Mouse (Mus musculus) MEL (cell line): ENCODE results near the gene Fxn. TPM values are rescaled to one million over a fixed set of nuclear protein-coding genes. Genes with fewer than 3 reads are reported as not detected.

Experiments used
- DNase-seq: peaks from one replicate; pipeline ENCODE4 v3.0.0; 2011; ENCODE audit warnings: low read depth, low spot score
- H3K27ac ChIP-seq: 2 replicates; pipeline ENCODE4 v1.5.1; 2012; ENCODE audit warnings: low read depth, mild to moderate bottlenecking, control low read depth, low read length, moderate library complexity; ENCODE audit not compliant: control insufficient read depth
- H3K27me3 ChIP-seq, 2 experiments: fragments of 150-350 bp in 1 of 2; sonication (generic) in 1 of 2; 2 replicates each; pipeline ENCODE4 v1.6.1; 2012; ENCODE audit warnings: low read length in 2 of 2, mild to moderate bottlenecking in 2 of 2, improper control_type of control experiment in 1 of 2, moderate library complexity in 1 of 2; ENCODE audit not compliant: insufficient read depth in 2 of 2, control insufficient read depth in 1 of 2
- H3K36me3 ChIP-seq, 2 experiments: 2 replicates each; pipeline ENCODE4 v1.6.1; 2012 to 2014; ENCODE audit warnings: low read length in 2 of 2, improper control_type of control experiment in 1 of 2, inconsistent platforms in 1 of 2, mild to moderate bottlenecking in 1 of 2; ENCODE audit not compliant: insufficient read depth in 2 of 2, control insufficient read depth in 1 of 2
- H3K4me1 ChIP-seq, 2 experiments: fragments of 150-350 bp in 1 of 2; sonication (generic) in 1 of 2; 2 replicates each; pipeline ENCODE4 v1.6.1; 2012; ENCODE audit warnings: low read length in 2 of 2, improper control_type of control experiment in 1 of 2, mild to moderate bottlenecking in 1 of 2; ENCODE audit not compliant: insufficient read depth in 2 of 2, control insufficient read depth in 1 of 2
- H3K4me3 ChIP-seq, 2 experiments: fragments of 150-350 bp in 1 of 2; sonication (generic) in 1 of 2; 2 replicates each; pipeline ENCODE4 v1.5.1; 2012; ENCODE audit warnings: low read depth in 2 of 2, low read length in 2 of 2, mild to moderate bottlenecking in 2 of 2, moderate library complexity in 2 of 2, control low read depth in 1 of 2, improper control_type of control experiment in 1 of 2; ENCODE audit not compliant: control insufficient read depth in 1 of 2, insufficient read depth in 1 of 2
- H3K79me2 ChIP-seq: 2 replicates; pipeline ENCODE4 v1.6.1; 2012; ENCODE audit warnings: mild to moderate bottlenecking, low read length, moderate library complexity; ENCODE audit not compliant: control insufficient read depth, poor library complexity, insufficient read depth
- H3K9ac ChIP-seq: 2 replicates; pipeline ENCODE4 v1.6.1; 2012; ENCODE audit warnings: low read depth, mild to moderate bottlenecking, control low read depth, low read length, moderate library complexity; ENCODE audit not compliant: control insufficient read depth, poor library complexity, severe bottlenecking
- H3K9me3 ChIP-seq: fragments of 150-350 bp; sonication (generic); replicated peaks from 2 replicates; pipeline ENCODE4 v1.6.1; 2012; ENCODE audit warnings: mild to moderate bottlenecking, low read length, improper control_type of control experiment, moderate library complexity; ENCODE audit not compliant: insufficient read depth
- CHD2 ChIP-seq: IDR thresholded peaks from 2 replicates; pipeline ENCODE4 v1.6.1; 2011; ENCODE audit warnings: low read length, improper control_type of control experiment
- CTCF ChIP-seq, 3 experiments: IDR thresholded peaks in 2 of 3; conservative IDR thresholded peaks in 1 of 3; 2 replicates each; pipeline ENCODE4 v1.5.1; 2011 to 2012; ENCODE audit warnings: low read length in 3 of 3, low read depth in 2 of 3, mild to moderate bottlenecking in 2 of 3, improper control_type of control experiment in 1 of 3, inconsistent platforms in 1 of 3, mixed read lengths in 1 of 3, moderate library complexity in 1 of 3; ENCODE audit not compliant: control insufficient read depth in 1 of 3, insufficient read depth in 1 of 3, poor library complexity in 1 of 3, severe bottlenecking in 1 of 3
- ELF1 ChIP-seq: IDR thresholded peaks from 2 replicates; pipeline ENCODE4 v1.6.1; 2014; ENCODE audit warnings: low read depth, mild to moderate bottlenecking, inconsistent platforms, low read length, improper control_type of control experiment, moderate library complexity
- GATA1 ChIP-seq: IDR thresholded peaks from 2 replicates; pipeline ENCODE4 v1.6.1; 2011; ENCODE audit warnings: low read depth, low read length, improper control_type of control experiment
- JUND ChIP-seq: IDR thresholded peaks from 2 replicates; pipeline ENCODE4 v1.6.1; 2011; ENCODE audit warnings: low read depth, mild to moderate bottlenecking, improper control_type of control experiment, low read length
- MAZ ChIP-seq: IDR thresholded peaks from 2 replicates; pipeline ENCODE4 v1.6.1; 2012; ENCODE audit warnings: low read depth, mild to moderate bottlenecking, inconsistent platforms, low read length, improper control_type of control experiment
- MEF2A ChIP-seq: IDR thresholded peaks from 2 replicates; pipeline ENCODE4 v1.6.1; 2014; ENCODE audit warnings: low read depth, mild to moderate bottlenecking, inconsistent platforms, low read length, improper control_type of control experiment; ENCODE audit not compliant: poor library complexity, insufficient replicate concordance, severe bottlenecking; ENCODE audit errors: extremely low read depth
- MYC ChIP-seq: IDR thresholded peaks from 2 replicates; pipeline ENCODE4 v1.6.1; 2011; ENCODE audit warnings: low read depth, mild to moderate bottlenecking, low read length, improper control_type of control experiment, moderate library complexity
- SIN3A ChIP-seq: IDR thresholded peaks from 2 replicates; pipeline ENCODE4 v1.6.1; 2012; ENCODE audit warnings: low read length, improper control_type of control experiment, inconsistent platforms
- TAL1 ChIP-seq: IDR thresholded peaks from 2 replicates; pipeline ENCODE4 v1.6.1; 2012; ENCODE audit warnings: mild to moderate bottlenecking, inconsistent platforms, low read length, moderate library complexity, mixed read lengths
- USF2 ChIP-seq, 2 experiments: IDR thresholded peaks; 2 replicates each; pipeline ENCODE4 v1.6.1; 2011 to 2012; ENCODE audit warnings: improper control_type of control experiment in 2 of 2, low read length in 2 of 2, borderline replicate concordance in 1 of 2, inconsistent platforms in 1 of 2, low read depth in 1 of 2, mild to moderate bottlenecking in 1 of 2; ENCODE audit not compliant: insufficient read depth in 1 of 2
- polyA plus RNA-seq, 2 experiments: library from polyadenylated mRNA; stranded (reverse) in 1 of 2; unstranded in 1 of 2; fragments of >175 nt in 1 of 2; fragments of >200 nt in 1 of 2; gene quantifications; 2 replicates each; pipeline versions ENCODE4 v1.2.1 to v1.2.4; 2012; ENCODE audit warnings: low replicate concordance in 2 of 2, low read depth in 1 of 2; ENCODE audit not compliant: insufficient read length in 2 of 2, insufficient read depth in 1 of 2, missing spikeins in 1 of 2
- total RNA-seq: library from RNA; depleted of rRNA; stranded (reverse); fragments of 300-350 nt; gene quantifications from 2 replicates; pipeline ENCODE4 v1.2.3, GENCODE M21; 2012

Fxn gene
- total and polyA plus RNA-seq, 3 experiments, result 53.7 to 83.7 TPM; not detected in 1

GRCm38 (mm10) chr19:24317731-24318130 is 37.3 kb upstream of the Fxn start:
- Histone ChIP-seq H3K36me3 (no peaks in the 10 kb centered on the region), H3K4me1 (no peaks in the 10 kb centered on the region), H3K27me3 (no peaks in the 10 kb centered on the region), H3K79me2 (no peaks in the 10 kb centered on the region), H3K9me3 (no peaks in the 10 kb centered on the region), H3K27ac (no peak overlapping the region), H3K4me3 (no peak overlapping the region), H3K9ac (no peak overlapping the region)
- DNase-seq, result no peak
- no peak for TF ChIP-seq ELF1
- no peak for TF ChIP-seq SIN3A
- no peak for TF ChIP-seq TAL1
- no peak for TF ChIP-seq MEF2A
- no peak for TF ChIP-seq USF2 (IDR thresholded peaks at IDR 0.05; ENCODE audit: borderline replicate concordance in 1 of 2, insufficient read depth in 1 of 2, low read depth in 1 of 2, low read length in 2 of 2)
- no peak for TF ChIP-seq CHD2

- no peak for DNase-seq
- Histone ChIP-seq H3K9me3 (no peaks in the 10 kb centered on the region), H3K4me3 (no peak overlapping the region), H3K9ac (no peak overlapping the region), H3K36me3 (no peaks in the 10 kb centered on the region), H3K4me1 (no peaks in the 10 kb centered on the region), H3K79me2 (no peaks in the 10 kb centered on the region), H3K27me3 (no peaks in the 10 kb centered on the region), H3K27ac (no peak overlapping the region)
- TF ChIP-seq ELF1 (no peak), MAZ (no peak), TAL1 (no peak), GATA1 (no peak)
Observed at GRCm38 (mm10) chr19:24317038-24317591, 36.7 kb upstream of the Fxn start.

- TF ChIP-seq JUND (no peak), SIN3A (no peak), CTCF (IDR thresholded peaks at IDR 0.05 in 2 of 3, conservative IDR thresholded peaks at IDR 0.05 in 1 of 3; ENCODE audit: control insufficient read depth in 1 of 3, insufficient read depth in 1 of 3, low read depth in 2 of 3, low read length in 3 of 3, poor library complexity in 1 of 3, severe bottlenecking in 1 of 3) (no peak), GATA1 (no peak), MYC (no peak)
- no peak for DNase-seq
- Histone ChIP-seq H3K4me3 (no peak overlapping the region), H3K27me3 (no peaks in the 10 kb centered on the region), H3K9ac (no peak overlapping the region), H3K9me3 (no peaks in the 10 kb centered on the region), H3K27ac (no peak overlapping the region), H3K36me3 (no peaks in the 10 kb centered on the region), H3K4me1 (no peaks in the 10 kb centered on the region), H3K79me2 (no peaks in the 10 kb centered on the region)
Observed at GRCm38 (mm10) chr19:24316060-24316725, 35.8 kb upstream of the Fxn start.
